Mouse (Mus musculus) layer of hippocampus, postnatal 25 days (tissue): ENCODE results near the gene Drg1. TPM values are rescaled to one million over a fixed set of nuclear protein-coding genes. Genes with fewer than 3 reads are reported as not detected.
"Not testable (repeated sequence)": the region's sequence is repeated elsewhere in the genome, so short reads cannot be mapped to it uniquely, and the experiment has no call there.

Experiments
- DNase-seq, 2 experiments: peaks; one replicate each; pipeline ENCODE4 v3.0.0; 2022; ENCODE audit warnings: mixed read lengths in 2 of 2, low spot score in 1 of 2; ENCODE audit errors: extremely low spot score in 1 of 2
- total RNA-seq, 2 experiments: library from RNA; stranded (reverse); gene quantifications; 2 replicates each; pipeline ENCODE4 v1.2.3; 2021

Gene Drg1
- total RNA-seq, 2 experiments from 2014 or later = 99.2 to 104 TPM

GRCm38 (mm10) chr11:3145359-3146165 is 120.7 kb downstream of the Drg1 start:
- not testable (repeated sequence) for DNase-seq

- not testable (repeated sequence) for DNase-seq
These were observed 122.2 kb downstream of the Drg1 start for GRCm38 (mm10) chr11:3143984-3144383.

GRCm38 (mm10) chr11:3142413-3142812 is 123.8 kb downstream of the Drg1 start:
- peak; percentile 60 to 90 for DNase-seq

GRCm38 (mm10) chr11:3140967-3141535 is 125.2 kb downstream of the Drg1 start:
- not testable (repeated sequence) for DNase-seq

GRCm38 (mm10) chr11:3138323-3138722 is 127.9 kb downstream of the Drg1 start:
- DNase-seq = peak in 1 of 2 experiments; percentile 31

Other genes with a start within 250 kb of the Drg1 start
- gene Sfi1, start 73.0 kb downstream of the Drg1 start, total RNA-seq = 10 to 100 TPM; 42.1 to 81.8 TPM
- gene Eif4enif1, start 64.0 kb downstream of the Drg1 start, total RNA-seq = 10 to 100 TPM; 60.3 to 69.2 TPM
- gene Patz1, start 22.5 kb upstream of the Drg1 start, total RNA-seq = 10 to 100 TPM; 53.4 to 56.4 TPM
- 10 to 100 TPM; 29.1 to 38.2 TPM for gene Pik3ip1, start 64.0 kb upstream of the Drg1 start, total RNA-seq
- 100 to 1,000 TPM in 1 of 2 experiments, 10 to 100 TPM in 1; 83.1 to 104 TPM for gene Limk2, start 142.8 kb upstream of the Drg1 start, total RNA-seq
- 10 to 100 TPM; 25.2 to 28.0 TPM for gene Rnf185, start 185.9 kb upstream of the Drg1 start, total RNA-seq
- gene Pla2g3, start 221.9 kb upstream of the Drg1 start, total RNA-seq = 1 to 10 TPM; 1.9 to 2.1 TPM
- gene Inpp5j, start 238.4 kb upstream of the Drg1 start, total RNA-seq = 10 to 100 TPM; 76.9 to 78.3 TPM
- gene Selenom, start 248.3 kb upstream of the Drg1 start, total RNA-seq = 100 to 1,000 TPM; 204 to 221 TPM